11 mouse cellular contexts compared by ENCODE assay signal in genomic region chr9:56886113-56886512, GRCm38 (mm10). TPM values are rescaled to one million over a fixed set of nuclear protein-coding genes. Genes with fewer than 3 reads are reported as not detected.
DNase-seq lines count a peak whose midpoint lies in the region; ATAC-seq lines count a peak whose summit lies in the region.
"Had no signal": no experiment of that assay in that cellular context is flagged by ENCODE, and none has a peak within 500 bp of the region (broad histone marks: within the 10 kb centered on the region; RNA-seq: fewer than 3 reads in every experiment).

No protein-coding gene starts in this region.

- DNase-seq in heart, postnatal 4 days, result peak; percentile 66
- no peak for DNase-seq in heart, postnatal 10 days
- peak; percentile 48 for DNase-seq in right cerebral cortex, postnatal 4 days
- no peak for DNase-seq in right cerebral cortex, adult 18-20 months
- peak; percentile 55 for DNase-seq in embryonic facial prominence, embryonic 11.5 days (ENCODE audit: low spot score)
- DNase-seq in thymus, postnatal 36 days, result peak; percentile 28 to 38

- intact Hi-C loops in heart, postnatal 10 days (cut with DNase I), result no loop called here

- H3K9me3 ChIP-seq in embryonic facial prominence, embryonic 11.5 days (replicated peaks; ENCODE audit: control insufficient read depth, low read length), result no peaks in the 10 kb centered on the region
- no peaks in the 10 kb centered on the region for H3K9me3 ChIP-seq in forebrain, embryonic 13.5 days (replicated peaks)
- H3K9me3 ChIP-seq: heart, embryonic 13.5 days; stomach, embryonic 15.5 days had no signal

- no peak for ATAC-seq in embryonic facial prominence, embryonic 11.5 days (replicated peaks; ENCODE audit: insufficient number of reproducible peaks, low FRiP score, low TSS enrichment, low read depth)
- no peak for ATAC-seq in erythroblast, adult 5-6 weeks (replicated peaks; ENCODE audit: low FRiP score, poor library complexity, severe bottlenecking)
- no peak for ATAC-seq in forebrain, embryonic 13.5 days

- H3K36me3 ChIP-seq in embryonic facial prominence, embryonic 11.5 days (replicated peaks; ENCODE audit: control insufficient read depth, insufficient read depth, low read depth, low read length), result no peaks in the 10 kb centered on the region
- no peaks in the 10 kb centered on the region for H3K36me3 ChIP-seq in forebrain, embryonic 13.5 days (ENCODE audit: poor library complexity, severe bottlenecking)

- no peaks in the 10 kb centered on the region for H3K4me1 ChIP-seq in embryonic facial prominence, embryonic 11.5 days (ENCODE audit: control insufficient read depth, insufficient read depth, low read length)
- H3K4me1 ChIP-seq in forebrain, embryonic 13.5 days, result peaks cover 4% of the 10 kb centered on the region; the same call in 1 of the 2 replicates

- no peak overlapping the region for H3K4me2 ChIP-seq in embryonic facial prominence, embryonic 11.5 days (ENCODE audit: low read depth, low read length)
- no peak overlapping the region for H3K4me2 ChIP-seq in forebrain, embryonic 13.5 days
- H3K4me2 ChIP-seq: heart, embryonic 13.5 days; stomach, embryonic 15.5 days had no signal

- no peaks in the 10 kb centered on the region for H3K27me3 ChIP-seq in embryonic facial prominence, embryonic 11.5 days (ENCODE audit: control insufficient read depth, insufficient read depth, low read length)
- peaks cover 10% of the 10 kb centered on the region for H3K27me3 ChIP-seq in forebrain, embryonic 13.5 days
- H3K27me3 ChIP-seq: stomach, embryonic 15.5 days had no signal

- H3K9ac ChIP-seq in embryonic facial prominence, embryonic 11.5 days (replicated peaks; ENCODE audit: low read length), result no peak overlapping the region
- H3K9ac ChIP-seq in forebrain, embryonic 13.5 days, result no peak overlapping the region
- H3K9ac ChIP-seq: heart, embryonic 13.5 days; stomach, embryonic 15.5 days had no signal

- H3K27ac ChIP-seq in embryonic facial prominence, embryonic 11.5 days (replicated peaks; ENCODE audit: low read depth, low read length), result no peak overlapping the region
- H3K27ac ChIP-seq in forebrain, embryonic 13.5 days, result no peak overlapping the region
- H3K27ac ChIP-seq: heart, embryonic 13.5 days; stomach, embryonic 15.5 days had no signal

- WGBS in embryonic facial prominence, embryonic 11.5 days, result 61% methylated on average over 13 of the region's 13 CpGs
- WGBS in forebrain, embryonic 13.5 days, result 62% methylated on average over 13 of the region's 13 CpGs

- no peak overlapping the region for H3K4me3 ChIP-seq in embryonic facial prominence, embryonic 11.5 days (ENCODE audit: low read depth, low read length)
- no peak overlapping the region for H3K4me3 ChIP-seq in forebrain, embryonic 13.5 days
- H3K4me3 ChIP-seq: heart, embryonic 13.5 days; stomach, embryonic 15.5 days had no signal

RNA-seq across cellular contexts. Expression of gene Cspg4, which starts 21.3 kb away (rescaled TPM):
- 10 to 100 TPM; 55.6 to 56.6 TPM for total RNA-seq in heart, postnatal 4 days (2021)
- 10 to 100 TPM; 42.6 to 43.4 TPM for total RNA-seq in heart, postnatal 10 days (2021)
- polyA plus RNA-seq in embryonic facial prominence, embryonic 11.5 days (2014; fragmentation: Nextera tagmentation; extraction: Ambion mirVana), result 2.0 and 2.4 TPM in 2 replicates
- total RNA-seq in erythroblast, adult 5-6 weeks (2015; ENCODE audit: low replicate concordance), result not detected in 2 replicates
- 0.28 TPM in 1 of 2 replicates, not detected in the other for total RNA-seq in erythroblast, adult 5-6 weeks (2017; ENCODE audit: low replicate concordance)
- polyA plus RNA-seq in forebrain, embryonic 13.5 days (2015; fragmentation: Nextera tagmentation; extraction: Ambion mirVana), result 3.0 and 3.1 TPM in 2 replicates

RNA-seq across cellular contexts. Expression of gene Odf3l1, which starts 21.6 kb away (rescaled TPM):
- under 1 TPM in 1 of 2 experiments, not detected in 1; 0.43 TPM for total RNA-seq in heart, postnatal 4 days (2021)
- total RNA-seq in heart, postnatal 10 days (2021), result under 1 TPM in 1 of 2 experiments, not detected in 1; 0.32 TPM
- not detected in 2 replicates for polyA plus RNA-seq in embryonic facial prominence, embryonic 11.5 days (2014; fragmentation: Nextera tagmentation; extraction: Ambion mirVana)
- not detected in 2 replicates for total RNA-seq in erythroblast, adult 5-6 weeks (2015; ENCODE audit: low replicate concordance)
- not detected in 2 replicates for total RNA-seq in erythroblast, adult 5-6 weeks (2017; ENCODE audit: low replicate concordance)
- polyA plus RNA-seq in forebrain, embryonic 13.5 days (2015; fragmentation: Nextera tagmentation; extraction: Ambion mirVana), result 0.44 TPM in 1 of 2 replicates, not detected in the other
- total RNA-seq: left cerebral cortex, postnatal 10 days had no signal

RNA-seq across cellular contexts. Expression of gene Snx33, which starts 42.1 kb away (rescaled TPM):
- 10 to 100 TPM; 11.7 to 13.9 TPM for total RNA-seq in heart, postnatal 4 days (2021)
- 10 to 100 TPM; 11.5 to 13.1 TPM for total RNA-seq in heart, postnatal 10 days (2021)
- polyA plus RNA-seq in embryonic facial prominence, embryonic 11.5 days (2014; fragmentation: Nextera tagmentation; extraction: Ambion mirVana), result 6.6 and 7.3 TPM in 2 replicates
- 0.38 and 1.3 TPM in 2 replicates for total RNA-seq in erythroblast, adult 5-6 weeks (2015; ENCODE audit: low replicate concordance)
- 0.17 and 0.56 TPM in 2 replicates for total RNA-seq in erythroblast, adult 5-6 weeks (2017; ENCODE audit: low replicate concordance)
- 2.6 TPM in 2 replicates for polyA plus RNA-seq in forebrain, embryonic 13.5 days (2015; fragmentation: Nextera tagmentation; extraction: Ambion mirVana)

RNA-seq across cellular contexts. Expression of gene Imp3, which starts 51.2 kb away (rescaled TPM):
- total RNA-seq in heart, postnatal 4 days (2021), result 10 to 100 TPM; 53.5 to 54.4 TPM
- total RNA-seq in heart, postnatal 10 days (2021), result 10 to 100 TPM; 45.5 to 48.7 TPM
- polyA plus RNA-seq in embryonic facial prominence, embryonic 11.5 days (2014; fragmentation: Nextera tagmentation; extraction: Ambion mirVana), result 76.4 and 80.3 TPM in 2 replicates
- total RNA-seq in erythroblast, adult 5-6 weeks (2015; ENCODE audit: low replicate concordance), result 18.4 and 45.7 TPM in 2 replicates
- 15.3 and 20.1 TPM in 2 replicates for total RNA-seq in erythroblast, adult 5-6 weeks (2017; ENCODE audit: low replicate concordance)
- polyA plus RNA-seq in forebrain, embryonic 13.5 days (2015; fragmentation: Nextera tagmentation; extraction: Ambion mirVana), result 86.6 and 89.0 TPM in 2 replicates

Comparison
In these comparisons a context has a peak if more than half of its experiments do, and no peak if none do; other contexts are left out.
1. DNase-seq: peak in heart, postnatal 4 days (single experiment), right cerebral cortex, postnatal 4 days (single experiment), embryonic facial prominence, embryonic 11.5 days (single experiment) and thymus, postnatal 36 days (2 of 2); none in heart, postnatal 10 days (0 of 2) and right cerebral cortex, adult 18-20 months (single experiment).
2. RNA of gene Cspg4, which starts 21.3 kb away (total RNA-seq): 55.6 to 56.6 TPM in heart, postnatal 4 days and 42.6 to 43.4 TPM in heart, postnatal 10 days; 0.28 TPM in erythroblast, adult 5-6 weeks; every median in the first group is over 10 times any median in the second.
3. RNA of gene Snx33, which starts 42.1 kb away (total RNA-seq): 11.7 to 13.9 TPM in heart, postnatal 4 days and 11.5 to 13.1 TPM in heart, postnatal 10 days; 0.17 to 1.3 TPM in erythroblast, adult 5-6 weeks; every median in the first group is over 4 times any median in the second.